Mouse (Mus musculus): Measurements from ENCODE around the gene Gm28557. TPM values are rescaled to one million over a fixed set of nuclear protein-coding genes. Genes with fewer than 3 reads are reported as not detected.

Gene Gm28557
- polyA plus RNA-seq, 3 experiments from 2014 or later, result 3.7 to 5.5 (median 4.8) TPM

Other genes starting within 250 kb of the Gm28557 start
- gene Gm10767, start 203.7 kb downstream of the Gm28557 start, polyA plus RNA-seq (2017; shearing (Covaris generic)), result 1 to 10 TPM in 1 of 3 experiments, under 1 TPM in 2; 0.63 to 2.2 (median 0.81) TPM
- 1 to 10 TPM; 6.9 to 8.7 (median 8.6) TPM for gene Zfp712, start 47.4 kb downstream of the Gm28557 start, polyA plus RNA-seq (2017; shearing (Covaris generic))
- 1 to 10 TPM; 3.4 to 7.7 (median 5.8) TPM for gene Zfp708, start 10.6 kb downstream of the Gm28557 start, polyA plus RNA-seq (2017; shearing (Covaris generic))
- under 1 TPM in 2 of 3 experiments, not detected in 1; 0.44 to 0.50 TPM for gene Rslcan18, start 7.7 kb upstream of the Gm28557 start, polyA plus RNA-seq (2017; shearing (Covaris generic))
- gene Zfp759, start 13.1 kb upstream of the Gm28557 start, polyA plus RNA-seq (2017; shearing (Covaris generic)), result 1 to 10 TPM; 1.9 to 2.6 (median 2.0) TPM
- gene Rsl1, start 64.6 kb upstream of the Gm28557 start, polyA plus RNA-seq (2017; shearing (Covaris generic)), result 10 to 100 TPM; 17.0 to 23.5 (median 21.8) TPM
- gene Zfp455, start 85.9 kb upstream of the Gm28557 start, polyA plus RNA-seq (2017; shearing (Covaris generic)), result 1 to 10 TPM; 5.7 to 6.5 (median 6.5) TPM
- 1 to 10 TPM; 1.4 to 3.7 (median 1.9) TPM for gene Zfp458, start 169.9 kb upstream of the Gm28557 start, polyA plus RNA-seq (2017; shearing (Covaris generic))
- gene Zfp457, start 197.9 kb upstream of the Gm28557 start, polyA plus RNA-seq (2017; shearing (Covaris generic)), result under 1 TPM in 1 of 3 experiments, not detected in 2; 0.40 TPM
- gene Zfp595, start 224.0 kb upstream of the Gm28557 start, polyA plus RNA-seq (2017; shearing (Covaris generic)), result 1 to 10 TPM; 5.1 to 8.1 (median 6.1) TPM

Data from inflammation-experienced regulatory T-cells, adult 6 months (primary cell).